Comparison of ENCODE assay signal across 8 mouse cellular contexts in genomic region chr10:103368296-103369080, GRCm38 (mm10). TPM values are rescaled to one million over a fixed set of nuclear protein-coding genes. Genes with fewer than 3 reads are reported as not detected.
DNase-seq lines count a peak whose midpoint lies in the region; ATAC-seq and TF ChIP-seq lines count a peak whose summit lies in the region.

No protein-coding gene starts in this region.

- no peaks in the 10 kb centered on the region for H3K36me3 ChIP-seq in forebrain, embryonic 12.5 days (replicated peaks)
- no peaks in the 10 kb centered on the region for H3K36me3 ChIP-seq in intestine, embryonic 14.5 days (ENCODE audit: control insufficient read depth, insufficient read depth, low read length)
- H3K36me3 ChIP-seq in midbrain, postnatal 0 days (ENCODE audit: insufficient read depth, low read length) = no peaks in the 10 kb centered on the region

- peak; percentile 50 for ATAC-seq in cerebellum, adult (ENCODE audit: insufficient number of reproducible peaks, low FRiP score, low TSS enrichment)
- peak; percentile 53 for ATAC-seq in forebrain, embryonic 12.5 days (ENCODE audit: low FRiP score)
- peak; percentile 53 for ATAC-seq in intestine, embryonic 14.5 days (replicated peaks; ENCODE audit: low FRiP score, low TSS enrichment, low read depth)
- peak; percentile 62 for ATAC-seq in midbrain, postnatal 0 days (ENCODE audit: low FRiP score)

- peak overlapping the region; percentile 97 for H3K4me2 ChIP-seq in forebrain, embryonic 12.5 days
- H3K4me2 ChIP-seq in intestine, embryonic 14.5 days (ENCODE audit: low read length) = peak overlapping the region; percentile 97
- H3K4me2 ChIP-seq in midbrain, postnatal 0 days (ENCODE audit: low read depth, low read length, poor library complexity, severe bottlenecking) = peak overlapping the region; percentile 79

- H3K9ac ChIP-seq in forebrain, embryonic 12.5 days = peak overlapping the region; percentile 58
- H3K9ac ChIP-seq in intestine, embryonic 14.5 days (ENCODE audit: low read length) = peak overlapping the region; percentile 44
- H3K9ac ChIP-seq in midbrain, postnatal 0 days (replicated peaks; ENCODE audit: low read length, poor library complexity, severe bottlenecking) = peak overlapping the region; percentile 65

- H3K4me1 ChIP-seq in forebrain, embryonic 12.5 days = peaks cover 2% of the 10 kb centered on the region
- no peaks in the 10 kb centered on the region for H3K4me1 ChIP-seq in intestine, embryonic 14.5 days (replicated peaks; ENCODE audit: control insufficient read depth, insufficient read depth, low read length)
- no peaks in the 10 kb centered on the region for H3K4me1 ChIP-seq in midbrain, postnatal 0 days (ENCODE audit: insufficient read depth, low read length)

- H3K27ac ChIP-seq in forebrain, embryonic 12.5 days = peak overlapping the region; percentile 70
- H3K27ac ChIP-seq in intestine, embryonic 14.5 days (ENCODE audit: low read depth) = 0 out of 2 replicates have a peak overlapping the region, but pooled peaks have one; percentile 1
- H3K27ac ChIP-seq in midbrain, postnatal 0 days (ENCODE audit: low read depth, low read length) = peak overlapping the region; percentile 62

- H3K4me3 ChIP-seq in forebrain, embryonic 12.5 days (replicated peaks) = peak overlapping the region; percentile 58
- H3K4me3 ChIP-seq in intestine, embryonic 14.5 days (ENCODE audit: low read depth, low read length) = peak overlapping the region; percentile 46
- peak overlapping the region; percentile 66 for H3K4me3 ChIP-seq in midbrain, postnatal 0 days (ENCODE audit: low read depth, low read length)

- H3K27me3 ChIP-seq in forebrain, embryonic 12.5 days = no peaks in the 10 kb centered on the region
- peaks cover 13% of the 10 kb centered on the region for H3K27me3 ChIP-seq in intestine, embryonic 14.5 days (replicated peaks; ENCODE audit: control insufficient read depth, insufficient read depth, low read length)
- H3K27me3 ChIP-seq in midbrain, postnatal 0 days (ENCODE audit: insufficient read depth, low read length) = no peaks in the 10 kb centered on the region

- whole genome bisulfite sequencing in forebrain, embryonic 12.5 days = under 1% methylated on average over 37 of the region's 37 CpGs
- under 1% methylated on average over 37 of the region's 37 CpGs for WGBS in intestine, embryonic 14.5 days
- WGBS in midbrain, postnatal 0 days = under 1% methylated on average over 37 of the region's 37 CpGs

- H3K9me3 ChIP-seq in forebrain, embryonic 12.5 days = no peaks in the 10 kb centered on the region
- no peaks in the 10 kb centered on the region for H3K9me3 ChIP-seq in intestine, embryonic 14.5 days (ENCODE audit: control insufficient read depth, low read length)
- no peaks in the 10 kb centered on the region for H3K9me3 ChIP-seq in midbrain, postnatal 0 days (ENCODE audit: low read length)

- TF ChIP-seq CTCF in midbrain, postnatal 0 days (IDR thresholded peaks at IDR 0.05) = no peak

- intact Hi-C loops in left cerebral cortex, postnatal 4 days (cut with DNase I) = no loop called here

- DNase-seq in gastrocnemius, postnatal 10 days = peak; percentile 5
- no peak for DNase-seq in gastrocnemius, postnatal 25 days
- DNase-seq in intestine, embryonic 14.5 days (ENCODE audit: low spot score) = peak; percentile 64
- peak; percentile 29 for DNase-seq in left cerebral cortex, postnatal 4 days
- peak; percentile 48 for DNase-seq in midbrain, postnatal 0 days (ENCODE audit: low spot score)
- DNase-seq in testis, postnatal 10 days (ENCODE audit: low spot score) = peak; percentile 39

RNA-seq across cellular contexts. Expression of gene Slc6a15, which starts 0.9 kb away (rescaled TPM):
- total RNA-seq in gastrocnemius, postnatal 10 days (2021) = under 1 TPM; 0.23 to 0.86 TPM
- total RNA-seq in gastrocnemius, postnatal 25 days (2021) = under 1 TPM; 0.08 to 0.23 TPM
- polyA plus RNA-seq in forebrain, embryonic 12.5 days (2016; fragmentation: Nextera tagmentation; extraction: Ambion mirVana) = 20.9 and 31.0 TPM in 2 replicates
- 8.5 and 10.2 TPM in 2 replicates for polyA plus RNA-seq in intestine, embryonic 14.5 days (2014; fragmentation: Nextera tagmentation; extraction: Ambion mirVana)
- 100 to 1,000 TPM; 142 to 157 TPM for total RNA-seq in left cerebral cortex, postnatal 4 days (2021)
- 59.5 and 65.6 TPM in 2 replicates for total RNA-seq in midbrain, postnatal 0 days (2014; rRNA removed)
- polyA plus RNA-seq in midbrain, postnatal 0 days (2015; fragmentation: Nextera tagmentation; extraction: Ambion mirVana) = 58.6 and 61.4 TPM in 2 replicates

Comparison
In these comparisons a context has a peak if more than half of its experiments do, and no peak if none do; other contexts are left out.
1. H3K27ac ChIP-seq: peak in every context shown above with its lines; median percentile 70 in forebrain, embryonic 12.5 days; 62 in midbrain, postnatal 0 days; 1 in intestine, embryonic 14.5 days.
2. RNA of gene Slc6a15, which starts 0.9 kb away (total RNA-seq): 142 to 157 TPM in left cerebral cortex, postnatal 4 days and 59.5 to 65.6 TPM in midbrain, postnatal 0 days; 0.23 to 0.86 TPM in gastrocnemius, postnatal 10 days and 0.08 to 0.23 TPM in gastrocnemius, postnatal 25 days; every median in the first group is over 10 times any median in the second.
3. Peak in every context shown above with its lines, with median percentiles within 50 percentile points of each other: ATAC-seq, H3K4me2 ChIP-seq, H3K4me3 ChIP-seq and H3K9ac ChIP-seq.